Mouse (Mus musculus) activated CD4-positive, CD25-positive, alpha-beta regulatory T cell (primary cell): ENCODE data around the gene Strn4. TPM values are rescaled to one million over a fixed set of nuclear protein-coding genes. Genes with fewer than 3 reads are reported as not detected.

Source experiments
- polyA plus RNA-seq, 2 experiments: library from polyadenylated mRNA; unstranded; fragments of 100-300 nt; shearing (Covaris generic); gene quantifications; one replicate each; pipeline ENCODE4 v1.2.1; 2017

Gene Strn4
- 10 to 100 TPM; 61.5 to 74.8 TPM for polyA plus RNA-seq

GRCm38 (mm10) chr7:16815351-16815941 lies at the start of gene Strn4:
Gene Strn4 (plus strand): TSS chr7:16815889.

GRCm38 (mm10) chr7:16780825-16781554 lies 34.7 kb upstream of the Strn4 start, which contains the start of gene Slc1a5:
Gene Slc1a5 (plus strand): TSS chr7:16781340.

GRCm38 (mm10) chr7:16816475-16817122 lies 910 bp downstream of the Strn4 start, which contains the start of gene Fkrp:
Gene Fkrp (minus strand): TSS chr7:16816732.

GRCm38 (mm10) chr7:16842645-16843063 lies 27.0 kb downstream of the Strn4 start, which contains the start of gene Prkd2:
Gene Prkd2 (plus strand): TSS chr7:16842902.

GRCm38 (mm10) chr7:16875310-16875325 lies 59.4 kb downstream of the Strn4 start, which contains the start of gene Dact3:
Gene Dact3 (plus strand): TSS chr7:16875317.

Other genes starting within 250 kb of the Strn4 start
- 1 to 10 TPM; 4.0 to 4.2 TPM for gene Arhgap35, start 200.9 kb upstream of the Strn4 start, polyA plus RNA-seq
- under 1 TPM; 0.68 to 0.79 TPM for gene Ceacam15, start 140.2 kb upstream of the Strn4 start, polyA plus RNA-seq
- not detected for gene Ceacam9, start 94.0 kb upstream of the Strn4 start, polyA plus RNA-seq
- gene Ap2s1, start 77.5 kb upstream of the Strn4 start, polyA plus RNA-seq = 100 to 1,000 TPM; 259 to 270 TPM
- gene Slc1a5, start 34.5 kb upstream of the Strn4 start, polyA plus RNA-seq = 100 to 1,000 TPM; 197 to 316 TPM
- 10 to 100 TPM; 19.1 to 22.7 TPM for gene Fkrp, start 843 bp downstream of the Strn4 start, polyA plus RNA-seq
- 100 to 1,000 TPM; 143 to 190 TPM for gene Prkd2, start 27.0 kb downstream of the Strn4 start, polyA plus RNA-seq
- gene Dact3, start 59.4 kb downstream of the Strn4 start, polyA plus RNA-seq = under 1 TPM; 0.07 to 0.42 TPM
- not detected for gene Gng8, start 75.9 kb downstream of the Strn4 start, polyA plus RNA-seq
- gene Ptgir, start 90.6 kb downstream of the Strn4 start, polyA plus RNA-seq = 10 to 100 TPM; 11.2 to 16.3 TPM
- 100 to 1,000 TPM; 191 to 201 TPM for gene Calm3, start 108.2 kb downstream of the Strn4 start, polyA plus RNA-seq
- not detected for gene Pnmal2, start 128.8 kb downstream of the Strn4 start, polyA plus RNA-seq
- gene Pnmal1, start 143.8 kb downstream of the Strn4 start, polyA plus RNA-seq = under 1 TPM in 1 of 2 experiments, not detected in 1; 0.07 TPM
- gene Gm42372, start 167.2 kb downstream of the Strn4 start, polyA plus RNA-seq = 1 to 10 TPM; 2.2 to 3.0 TPM
- gene Ccdc8, start 176.8 kb downstream of the Strn4 start, polyA plus RNA-seq = under 1 TPM; 0.05 to 0.31 TPM
- gene Ppp5c, start 212.0 kb downstream of the Strn4 start, polyA plus RNA-seq = 100 to 1,000 TPM in 1 of 2 experiments, 10 to 100 TPM in 1; 99.7 to 101 TPM
- gene Hif3a, start 246.5 kb downstream of the Strn4 start, polyA plus RNA-seq = under 1 TPM in 1 of 2 experiments, not detected in 1; 0.98 TPM